Mouse (Mus musculus) thymus, adult 2 months (tissue): Measurements from ENCODE around the gene Med12l.

Experiments used
- CTCF ChIP-seq: fragments of 200-500 bp; IDR thresholded peaks from 2 replicates; pipeline ENCODE4 v1.5.1; 2012; ENCODE audit warnings: mild to moderate bottlenecking, control low read depth, low read length, moderate library complexity, borderline replicate concordance; ENCODE audit not compliant: control insufficient read depth, poor library complexity, insufficient read depth; ENCODE audit errors: extremely low read depth
- POLR2A ChIP-seq: fragments of 200-500 bp; IDR thresholded peaks from 2 replicates; pipeline ENCODE4 v1.6.1; 2012; ENCODE audit warnings: mild to moderate bottlenecking, low read length, control low read depth, moderate library complexity; ENCODE audit not compliant: control insufficient read depth, poor library complexity, insufficient read depth; ENCODE audit errors: extremely low read depth

DNA sequence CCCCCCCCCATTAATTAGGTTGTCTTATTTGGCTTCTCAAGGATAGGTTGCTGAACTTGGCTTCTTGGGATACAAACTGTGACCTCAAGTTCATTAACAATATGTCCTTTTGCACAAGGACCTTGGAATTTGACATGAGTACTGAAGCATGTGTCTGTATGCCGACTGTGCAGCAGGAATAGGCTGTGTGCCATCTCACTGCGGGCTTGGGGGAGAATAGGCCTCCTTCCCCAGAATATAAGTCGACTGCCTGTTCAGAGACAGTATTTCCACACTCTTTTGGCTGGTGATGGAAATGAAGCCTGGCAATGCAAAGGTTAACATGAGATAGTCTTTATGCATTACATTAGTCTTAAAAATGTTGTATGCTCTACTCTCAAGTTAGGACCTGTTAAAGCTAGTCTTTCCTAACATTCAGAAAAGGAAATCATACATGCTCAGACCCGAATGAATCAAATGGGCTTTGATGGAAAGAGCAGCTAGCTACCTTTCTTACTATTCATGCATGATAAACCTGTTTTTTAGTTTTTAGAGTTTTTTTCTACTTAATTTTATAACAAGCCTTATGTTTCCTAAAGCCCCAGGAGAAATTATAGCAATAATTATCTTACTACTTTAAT, 191.8 kb downstream of the Med12l start:
- TF ChIP-seq CTCF (no peak), POLR2A (no peak)
